Mouse (Mus musculus): Measurements from ENCODE around the gene Gm4175. TPM values are rescaled to one million over a fixed set of nuclear protein-coding genes. Genes with fewer than 3 reads are reported as not detected.
"Not testable (repeated sequence)": the region's sequence is repeated elsewhere in the genome, so short reads cannot be mapped to it uniquely, and the experiment has no call there.

The Gm4175 gene
- total RNA-seq (2015) (not detected in 2 replicates), total RNA-seq (2017) (not detected in 2 replicates)

- ATAC-seq (ENCODE audit: poor library complexity, severe bottlenecking): not testable (repeated sequence)
Measured at GRCm38 (mm10) chr7:21761375-21761774, at the start of gene Gm4175. Gm4175 (minus strand) TSS chr7:21761475.

- ATAC-seq (ENCODE audit: poor library complexity, severe bottlenecking): not testable (repeated sequence)
Measured at GRCm38 (mm10) chr7:21796628-21797027, 35.4 kb upstream of the Gm4175 start, which contains the start of gene Gm4177. Gm4177 (minus strand) TSS chr7:21796728.

Other genes with a start within 250 kb of the Gm4175 start
- not detected in 2 replicates for gene Vmn1r130, start 249.7 kb downstream of the Gm4175 start, total RNA-seq (2015)
- not detected in 2 replicates for gene Vmn1r130, start 249.7 kb downstream of the Gm4175 start, total RNA-seq (2017)
- gene Vmn1r131, start 215.4 kb downstream of the Gm4175 start, total RNA-seq (2015): not detected in 2 replicates
- not detected in 2 replicates for gene Vmn1r131, start 215.4 kb downstream of the Gm4175 start, total RNA-seq (2017)
- gene Vmn1r132, start 147.4 kb downstream of the Gm4175 start, total RNA-seq (2015): not detected in 2 replicates
- gene Vmn1r132, start 147.4 kb downstream of the Gm4175 start, total RNA-seq (2017): not detected in 2 replicates
- not detected in 2 replicates for gene Gm4177, start 35.3 kb upstream of the Gm4175 start, total RNA-seq (2015)
- gene Gm4177, start 35.3 kb upstream of the Gm4175 start, total RNA-seq (2017): not detected in 2 replicates
- gene Vmn1r135, start 70.9 kb upstream of the Gm4175 start, total RNA-seq (2015): not detected in 2 replicates
- gene Vmn1r135, start 70.9 kb upstream of the Gm4175 start, total RNA-seq (2017): not detected in 2 replicates
- gene Gm5725, start 82.8 kb upstream of the Gm4175 start, total RNA-seq (2015): not detected in 2 replicates
- not detected in 2 replicates for gene Gm5725, start 82.8 kb upstream of the Gm4175 start, total RNA-seq (2017)
- gene Gm5891, start 159.8 kb upstream of the Gm4175 start, total RNA-seq (2015): not detected in 2 replicates
- not detected in 2 replicates for gene Gm5891, start 159.8 kb upstream of the Gm4175 start, total RNA-seq (2017)
- gene Vmn1r137, start 233.1 kb upstream of the Gm4175 start, total RNA-seq (2015): not detected in 2 replicates
- gene Vmn1r137, start 233.1 kb upstream of the Gm4175 start, total RNA-seq (2017): not detected in 2 replicates

Measured in megakaryocyte, adult 5-6 weeks (primary cell).